Mouse (Mus musculus): ENCODE data around the gene Camk2d.

The Camk2d gene

DNA sequence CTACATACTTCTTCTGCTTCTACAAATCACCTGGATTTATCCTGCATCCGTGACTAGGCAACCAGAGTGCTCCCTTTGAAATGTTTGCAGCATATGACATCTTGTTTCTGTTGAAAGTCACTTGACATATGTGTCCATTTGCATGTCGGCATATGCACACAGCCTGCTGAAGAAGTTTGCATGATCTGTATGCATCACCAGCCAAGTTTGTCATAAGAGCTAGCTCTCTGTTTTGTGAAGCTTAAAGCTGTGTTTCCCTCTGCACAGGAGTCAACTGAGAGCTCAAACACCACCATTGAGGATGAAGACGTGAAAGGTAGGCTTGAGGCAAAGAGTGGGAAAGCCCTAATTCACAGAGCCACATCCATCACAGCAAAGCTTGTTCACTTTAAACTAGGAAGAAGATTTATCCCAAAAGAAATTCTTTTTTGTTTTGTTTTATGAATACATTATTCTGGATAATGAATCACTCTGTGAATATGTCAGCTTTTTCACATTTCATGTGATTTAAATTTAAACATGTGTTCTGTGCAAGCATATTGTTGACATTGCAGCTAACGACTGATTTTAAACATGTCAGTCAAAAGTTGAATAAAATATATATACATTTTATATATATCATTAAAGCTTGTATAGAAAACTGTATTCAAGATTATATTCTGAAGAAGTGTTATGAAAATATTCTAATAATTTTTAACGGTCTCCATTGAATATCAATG lies 214.4 kb downstream of the Camk2d start:
- DNase-seq (ENCODE audit: low read depth, low spot score): no peak

DNA sequence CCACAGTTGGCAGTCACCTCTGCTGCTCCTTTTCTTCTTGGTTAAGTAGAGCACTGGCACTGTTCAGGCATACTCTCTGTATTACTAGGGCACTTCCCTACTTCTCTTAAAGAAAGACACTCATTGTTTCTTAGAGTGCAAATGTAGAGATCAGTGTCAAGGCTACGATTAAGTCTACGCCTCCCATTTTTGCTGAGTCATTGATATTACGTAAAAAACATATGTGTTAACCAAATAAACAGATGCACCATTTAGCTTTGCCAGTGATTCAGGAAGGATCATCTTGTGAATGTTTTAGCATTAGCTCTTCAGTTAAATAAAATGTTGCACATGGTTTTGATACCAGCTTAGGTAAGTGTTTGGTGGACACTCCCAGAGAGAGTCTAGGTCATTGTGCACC lies 215.5 kb downstream of the Camk2d start:
- DNase-seq (ENCODE audit: low read depth, low spot score): no peak

DNA sequence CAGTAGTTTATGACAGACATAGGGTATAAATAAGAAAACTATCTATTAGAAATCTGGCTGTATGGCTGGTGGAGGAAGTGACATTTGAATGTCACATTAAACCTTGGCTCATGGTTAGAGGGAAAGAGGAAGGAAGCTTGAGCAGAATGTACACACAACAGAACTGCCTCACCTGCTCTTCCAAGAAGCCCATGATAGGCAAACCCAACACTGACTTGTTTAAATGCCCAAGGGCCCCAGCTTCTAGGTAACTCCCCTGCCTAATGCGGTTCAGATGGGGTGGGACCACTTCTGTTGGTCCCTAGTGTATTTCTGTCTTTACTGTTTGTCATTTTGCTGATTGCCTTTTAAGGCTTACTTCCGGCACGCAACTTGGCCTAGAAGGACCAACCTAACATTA lies 226.3 kb downstream of the Camk2d start:
- DNase-seq (ENCODE audit: low read depth, low spot score): no peak

DNA sequence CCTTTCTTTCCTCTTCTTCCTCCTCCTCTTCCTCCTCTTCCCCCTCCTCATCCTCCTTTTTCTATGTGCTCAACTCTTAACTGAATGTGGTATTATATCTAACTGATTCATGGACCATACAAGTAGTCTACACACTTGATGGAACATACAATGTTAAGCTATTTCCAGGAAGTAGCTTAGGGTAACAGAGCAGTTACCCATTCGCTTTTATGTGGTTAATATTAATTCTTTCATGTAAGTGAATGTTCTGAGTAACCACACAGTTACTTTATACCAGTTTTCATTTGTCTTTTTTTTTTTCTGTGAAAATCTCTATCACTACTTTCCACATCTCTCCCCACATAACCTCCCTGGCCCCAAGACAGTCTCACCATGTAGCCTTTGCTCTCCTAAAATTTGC lies 228.8 kb downstream of the Camk2d start:
- DNase-seq (ENCODE audit: low read depth, low spot score): no peak

DNA sequence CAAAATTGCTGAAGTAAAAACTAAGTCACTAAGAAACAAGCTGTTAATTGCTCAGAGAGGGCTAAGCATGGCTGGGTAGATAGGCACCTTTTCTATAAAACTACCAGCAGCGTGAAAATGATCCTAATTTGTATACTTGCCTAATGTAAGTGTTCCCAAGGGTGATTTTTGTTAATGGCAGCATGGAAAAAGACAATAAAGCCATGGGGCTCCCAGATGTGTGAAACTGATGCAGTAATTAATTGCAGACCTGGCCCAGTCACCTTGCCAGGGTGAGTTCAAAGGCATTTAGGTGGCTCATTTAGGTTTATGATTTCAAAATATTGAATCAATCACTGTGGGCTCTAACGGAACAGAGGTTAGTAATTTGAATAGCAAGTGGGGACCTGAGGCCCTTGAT lies 230.1 kb downstream of the Camk2d start:
- no peak for DNase-seq (ENCODE audit: low read depth, low spot score)

DNA sequence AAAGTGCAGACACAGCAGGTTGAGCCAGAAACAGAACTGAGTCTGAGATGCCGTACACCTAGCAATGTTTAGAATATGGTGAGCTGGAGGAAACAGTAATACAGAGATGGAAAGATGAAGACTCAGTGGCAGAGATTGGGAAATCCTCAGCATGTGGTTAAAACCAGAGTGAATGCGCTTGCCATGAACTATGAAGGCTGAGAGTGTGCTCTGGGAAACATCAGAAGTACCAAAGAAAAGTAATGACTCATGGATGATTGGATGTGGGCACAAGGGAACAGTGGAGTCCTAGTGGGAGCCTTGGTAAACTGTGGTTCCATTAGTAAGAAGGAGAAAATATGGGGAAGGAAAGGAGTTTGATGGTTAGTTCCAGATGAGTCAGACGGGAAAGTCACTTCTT lies 231.8 kb downstream of the Camk2d start:
- DNase-seq (ENCODE audit: low read depth, low spot score): no peak

DNA sequence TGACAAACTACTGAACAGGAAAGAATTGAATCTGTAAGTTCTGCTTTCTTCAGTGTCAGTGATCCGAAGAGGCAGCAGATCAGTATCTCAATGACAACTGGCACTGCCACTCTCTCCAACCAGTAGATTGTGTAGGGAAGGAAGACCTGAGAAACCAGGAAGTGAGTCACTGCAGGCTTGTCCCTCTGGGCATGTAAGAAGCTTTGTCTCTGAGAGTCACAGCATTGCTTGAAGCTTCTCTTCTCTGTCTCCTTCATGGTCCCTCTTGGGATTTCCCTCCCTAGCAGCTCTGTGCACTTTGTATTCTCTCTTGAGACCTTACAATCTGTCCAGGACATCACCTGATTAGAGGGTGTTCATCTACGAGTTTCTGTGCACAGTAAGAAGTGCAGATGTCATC lies 233.7 kb downstream of the Camk2d start:
- DNase-seq (ENCODE audit: low read depth, low spot score): no peak

DNA sequence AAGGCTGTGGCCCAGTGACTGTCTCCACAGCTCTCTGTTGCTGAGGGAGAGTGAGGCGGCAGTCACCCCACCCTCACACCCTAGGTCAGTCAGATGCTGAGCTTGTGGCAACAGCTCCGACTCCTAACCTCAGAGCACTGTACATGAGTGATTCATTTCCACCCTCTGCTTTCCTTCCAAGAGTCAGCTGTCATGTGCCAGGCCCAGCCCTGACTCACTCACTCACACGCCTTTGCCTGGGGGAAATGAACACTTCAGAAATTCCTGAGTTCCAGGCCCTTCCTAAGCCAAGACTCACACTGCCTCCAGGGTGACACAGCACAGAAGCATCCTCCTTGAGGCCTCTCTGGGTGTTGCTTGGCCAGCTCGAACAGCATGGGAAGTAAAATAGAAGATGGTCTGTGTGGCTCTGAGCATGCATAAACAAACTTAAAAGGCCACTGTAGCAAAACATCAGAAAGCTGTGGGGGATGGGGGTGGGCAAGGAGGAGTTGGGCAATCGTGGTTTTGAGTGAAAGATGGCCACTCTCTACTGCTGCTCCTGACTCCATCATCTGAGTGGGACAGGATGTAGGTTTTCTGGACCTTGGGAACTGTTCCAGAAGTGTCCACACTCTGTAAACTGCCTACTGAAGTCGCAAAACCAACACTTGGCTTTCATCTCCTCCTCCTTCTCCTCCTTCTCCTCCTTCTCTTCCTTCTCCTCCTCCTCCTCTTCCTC lies 235.5 kb downstream of the Camk2d start:
- DNase-seq (ENCODE audit: low read depth, low spot score): peak; percentile 48

DNA sequence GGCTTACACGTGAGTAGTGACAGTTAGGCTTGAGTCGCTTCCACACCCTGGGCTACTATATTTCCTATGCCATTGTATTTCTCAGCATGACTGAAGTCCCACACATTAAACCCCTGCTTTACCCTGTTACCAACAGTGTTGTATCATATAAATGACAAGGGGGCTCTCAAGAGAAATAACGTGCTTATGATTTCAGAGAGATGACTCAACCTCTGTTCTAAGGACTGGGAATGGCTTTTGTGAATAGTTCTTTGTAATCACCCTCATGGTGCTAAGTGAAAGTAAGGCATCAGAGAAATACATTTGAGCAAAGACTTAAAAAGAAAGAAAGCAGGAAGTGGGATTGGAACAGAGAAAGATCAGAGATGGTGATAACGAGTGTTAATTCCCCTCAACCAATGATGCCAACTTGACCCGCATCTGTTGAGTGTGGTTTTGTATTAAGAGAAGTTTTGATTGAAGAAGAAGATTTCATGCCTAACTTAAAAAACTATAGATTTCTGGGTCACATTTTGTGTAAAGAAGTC lies 238.6 kb downstream of the Camk2d start:
- no peak for DNase-seq (ENCODE audit: low read depth, low spot score)

DNA sequence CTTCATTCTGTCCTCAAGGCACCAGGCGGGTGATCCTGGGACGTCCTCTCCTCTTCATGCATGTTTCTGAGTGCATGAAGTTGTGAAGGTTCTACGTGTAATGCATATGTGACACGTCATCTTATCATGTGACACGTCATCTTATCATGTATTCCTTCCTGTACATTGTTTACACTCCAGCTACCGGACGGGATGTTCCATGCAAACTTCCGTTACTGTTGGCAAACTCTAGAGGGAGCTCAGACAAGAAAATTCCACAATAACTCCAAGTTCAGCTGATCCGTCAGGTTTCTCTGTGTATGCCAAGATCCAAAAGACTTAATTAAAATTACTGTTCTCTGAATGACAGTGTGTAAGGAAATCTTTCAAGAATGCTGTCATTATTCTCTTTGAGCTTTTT lies 246.7 kb downstream of the Camk2d start:
- no peak for DNase-seq (ENCODE audit: low read depth, low spot score)

DNA sequence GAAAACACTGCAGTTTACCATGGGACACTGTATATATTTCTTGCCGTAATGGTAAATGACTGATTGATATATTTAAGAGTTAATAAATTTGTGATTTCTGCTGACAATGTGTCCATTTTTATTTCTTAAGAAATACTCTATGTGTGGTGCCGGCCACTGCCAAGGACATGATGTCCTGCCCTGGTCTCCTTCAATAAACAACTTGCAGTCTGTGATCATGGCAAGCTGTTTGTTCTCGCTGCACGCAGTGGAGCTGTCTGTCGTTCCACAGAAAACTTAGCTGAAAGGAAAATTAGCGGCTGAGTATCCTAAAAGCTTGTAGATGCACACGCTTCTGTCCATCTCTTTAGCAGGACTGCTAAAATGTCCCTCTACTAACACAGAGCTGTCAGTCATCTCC lies 248.7 kb downstream of the Camk2d start:
- DNase-seq (ENCODE audit: low read depth, low spot score): no peak

DNA sequence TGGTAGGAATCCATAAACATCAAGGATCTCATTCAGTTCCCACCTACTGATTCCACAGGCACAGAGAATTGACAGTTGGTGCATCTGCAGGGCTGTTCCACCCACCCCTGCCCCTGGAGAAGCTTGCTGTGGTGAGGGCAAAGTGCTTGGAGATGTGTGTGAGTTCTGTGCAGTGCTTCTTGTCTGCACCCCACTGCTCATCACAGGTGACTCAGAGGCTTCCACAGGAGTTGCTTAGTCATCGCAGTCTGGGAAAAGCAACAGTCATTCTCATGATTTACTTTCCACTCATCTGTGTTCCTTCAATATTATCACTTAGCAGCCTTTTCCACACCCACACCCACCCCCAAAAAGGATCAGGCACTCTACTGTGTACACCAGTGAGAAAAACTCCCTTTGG lies 252.0 kb downstream of the Camk2d start:
- DNase-seq (ENCODE audit: low read depth, low spot score): no peak

DNA sequence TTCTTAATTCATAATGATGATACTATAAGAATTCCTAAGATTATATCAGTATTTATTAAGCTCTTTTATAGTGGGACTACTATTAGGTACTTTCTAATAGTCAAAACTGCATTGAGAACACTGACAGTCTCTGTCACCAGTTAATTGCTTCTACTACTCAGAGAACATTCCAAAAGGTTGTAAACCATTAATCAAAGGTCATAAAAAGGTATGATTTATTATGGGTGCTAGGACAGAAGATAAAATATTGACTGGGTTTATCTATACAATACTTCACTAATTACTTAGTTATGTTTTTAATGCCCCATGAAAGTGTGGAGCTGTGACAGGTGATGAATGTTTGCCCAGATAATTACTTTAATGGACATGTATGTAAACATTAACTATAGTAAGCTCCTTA lies 264.3 kb downstream of the Camk2d start:
- no peak for DNase-seq (ENCODE audit: low read depth, low spot score)

DNA sequence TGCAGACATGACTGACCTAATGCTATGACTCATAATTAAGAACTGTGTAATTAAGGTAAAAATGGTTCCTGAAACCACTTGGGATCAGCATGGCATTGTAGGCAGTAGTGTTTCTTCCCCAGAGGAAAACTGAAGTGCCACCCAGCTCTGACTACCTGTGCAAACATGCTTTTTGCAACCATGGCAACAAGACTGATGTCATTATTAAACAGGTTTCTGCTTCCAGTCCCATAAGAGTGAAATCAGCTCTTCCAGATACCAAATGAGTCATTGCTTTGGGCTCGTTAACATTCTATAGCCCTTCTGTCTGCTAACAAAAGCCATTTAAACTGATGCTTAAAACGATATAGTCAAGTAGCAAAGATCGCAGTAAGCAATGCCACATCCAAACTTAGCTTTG lies 273.5 kb downstream of the Camk2d start:
- no peak for DNase-seq (ENCODE audit: low read depth, low spot score)

DNA sequence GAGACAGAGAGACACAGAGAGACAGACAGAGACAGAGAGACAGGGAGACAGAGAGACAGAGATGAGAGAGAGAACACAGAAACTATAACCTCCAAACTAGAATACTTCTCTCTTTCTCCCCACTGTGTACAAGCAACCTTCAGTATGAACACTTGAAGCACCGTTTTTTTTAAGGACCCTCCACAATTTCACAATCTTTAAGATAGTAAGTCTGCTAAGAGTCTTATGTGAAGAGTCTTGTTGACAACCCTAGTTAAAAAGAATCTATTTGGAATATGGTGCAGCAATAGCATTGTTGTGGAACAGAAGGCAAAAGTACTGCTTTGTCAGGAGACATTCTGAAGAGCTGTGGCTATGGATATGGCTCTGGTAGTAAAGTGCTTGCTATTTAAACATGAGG lies 274.6 kb downstream of the Camk2d start:
- no peak for DNase-seq (ENCODE audit: low read depth, low spot score)

DNA sequence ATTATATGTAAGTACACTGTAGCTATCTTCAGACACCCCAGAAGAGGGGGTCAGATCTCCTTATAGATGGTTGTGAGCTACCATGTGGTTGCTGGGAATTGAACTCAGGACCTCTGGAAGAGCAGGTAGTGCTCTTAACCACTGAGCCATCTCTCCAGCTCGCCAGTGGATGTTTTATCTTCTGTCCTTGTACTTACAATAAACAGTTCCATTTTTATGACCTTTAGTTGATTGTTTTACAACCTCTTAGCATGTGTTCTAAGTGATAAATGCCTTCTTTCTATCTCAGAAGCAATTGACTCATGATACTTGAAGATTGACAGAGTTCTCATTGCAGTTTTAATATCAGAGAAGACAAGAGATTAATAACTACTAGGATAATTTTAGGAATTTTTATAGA lies 282.1 kb downstream of the Camk2d start:
- DNase-seq (ENCODE audit: low read depth, low spot score): no peak

DNA sequence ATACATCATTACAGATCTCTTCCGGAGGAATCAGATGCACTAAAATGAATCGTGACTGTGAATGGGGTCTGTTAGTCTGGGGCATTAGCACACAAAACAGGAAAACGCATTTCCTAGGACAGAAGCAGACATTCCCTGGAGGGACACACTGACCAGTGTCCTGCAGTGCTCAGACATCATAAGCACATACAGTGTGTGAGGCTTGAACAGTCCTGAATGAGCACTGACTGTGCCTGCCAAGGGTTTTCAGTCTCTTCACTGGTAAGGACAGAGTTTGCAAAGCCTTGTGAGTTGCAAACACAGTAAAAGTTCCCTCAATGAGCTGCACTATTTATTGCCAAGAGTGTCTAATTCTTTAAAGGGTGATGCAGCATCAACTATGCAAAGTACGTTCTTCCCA lies 290.0 kb downstream of the Camk2d start:
- no peak for DNase-seq (ENCODE audit: low read depth, low spot score)

DNA sequence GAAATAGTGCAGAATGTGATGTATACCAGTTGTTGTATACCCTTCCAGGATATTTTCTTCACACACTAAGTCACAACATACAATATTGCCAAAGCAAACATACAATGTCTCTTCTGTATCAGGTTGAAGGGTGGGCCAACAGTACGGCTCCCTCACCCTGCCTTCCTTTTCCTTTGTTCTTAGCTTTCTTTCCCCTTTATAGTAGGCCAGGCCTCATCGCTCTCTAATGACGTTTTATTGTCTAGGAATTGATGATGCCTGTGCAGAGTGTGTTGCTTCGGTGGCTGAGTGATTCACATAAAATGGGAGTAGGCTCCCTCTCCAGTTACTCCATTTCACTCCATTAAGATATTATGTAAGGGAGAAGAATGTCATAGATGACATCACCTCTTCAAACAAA lies 290.5 kb downstream of the Camk2d start:
- DNase-seq (ENCODE audit: low read depth, low spot score): no peak
